Mouse (Mus musculus): Measurements from ENCODE around the gene Tnfaip8l1.

Gene Tnfaip8l1

GRCm38 (mm10) chr17:56162231-56162774 is at the start of gene Tnfaip8l1:
Gene Tnfaip8l1 (plus strand): TSS chr17:56162477.
- DNase-seq: peak; percentile 96

- no peak for DNase-seq
Measured at GRCm38 (mm10) chr17:56112743-56113142, 49.5 kb upstream of the Tnfaip8l1 start.

- no peak for DNase-seq
Measured at GRCm38 (mm10) chr17:56116193-56116592, 46.1 kb upstream of the Tnfaip8l1 start.

DNA sequence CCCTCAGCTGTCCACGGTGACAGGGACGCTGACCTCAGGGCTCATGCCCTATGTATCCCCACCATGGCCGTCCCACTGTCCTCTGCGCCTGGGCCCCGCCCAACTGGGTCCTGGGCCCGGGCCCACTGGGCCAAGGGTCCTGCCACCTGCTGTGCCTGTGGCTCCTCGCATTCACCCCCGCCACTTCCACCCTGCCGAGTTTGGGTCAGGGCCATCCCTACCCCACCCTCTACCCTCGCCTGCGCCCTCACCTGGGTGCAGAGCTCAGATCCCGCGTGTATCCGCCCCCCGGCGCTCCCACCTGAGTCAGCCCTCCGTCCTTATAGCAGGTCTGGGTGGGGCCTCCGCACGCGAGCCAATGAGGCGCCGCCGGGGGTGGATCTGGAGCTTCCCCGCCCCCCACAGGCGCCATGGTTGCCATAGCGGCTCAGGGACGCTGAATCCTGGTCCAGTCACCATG is 45.0 kb upstream of the Tnfaip8l1 start, which contains the start of gene Plin5:
Plin5 (minus strand) TSS at position 346 of the 460 bp plus-strand sequence.
- peak; percentile 71 for DNase-seq

GRCm38 (mm10) chr17:56119431-56119830 is 42.8 kb upstream of the Tnfaip8l1 start:
- no peak for DNase-seq

GRCm38 (mm10) chr17:56119981-56120880 is 42.0 kb upstream of the Tnfaip8l1 start:
- DNase-seq: no peak

- DNase-seq: no peak
Measured at GRCm38 (mm10) chr17:56121826-56122225, 40.5 kb upstream of the Tnfaip8l1 start, which contains the start of gene Lrg1. Gene Lrg1 (minus strand): TSS chr17:56122001.

DNA sequence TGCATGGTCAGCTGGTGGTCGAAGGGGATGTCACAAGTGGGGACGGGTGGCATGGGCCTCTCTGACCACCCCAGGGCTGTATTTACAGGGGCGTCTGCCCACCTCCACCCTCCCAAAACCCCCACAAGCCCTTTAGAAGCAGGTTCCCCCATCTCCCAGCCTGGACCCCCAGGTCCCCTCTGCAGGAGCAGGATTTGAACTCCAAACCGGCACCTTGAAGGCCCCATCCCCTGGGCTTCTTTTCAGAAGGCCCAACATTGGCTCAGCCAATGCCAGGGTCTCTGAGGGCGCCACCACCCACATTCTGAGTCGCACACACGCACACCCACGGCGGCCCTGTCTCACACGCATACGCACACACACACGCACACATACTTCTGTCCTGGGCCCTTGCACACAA is 39.1 kb upstream of the Tnfaip8l1 start:
- DNase-seq: no peak

DNA sequence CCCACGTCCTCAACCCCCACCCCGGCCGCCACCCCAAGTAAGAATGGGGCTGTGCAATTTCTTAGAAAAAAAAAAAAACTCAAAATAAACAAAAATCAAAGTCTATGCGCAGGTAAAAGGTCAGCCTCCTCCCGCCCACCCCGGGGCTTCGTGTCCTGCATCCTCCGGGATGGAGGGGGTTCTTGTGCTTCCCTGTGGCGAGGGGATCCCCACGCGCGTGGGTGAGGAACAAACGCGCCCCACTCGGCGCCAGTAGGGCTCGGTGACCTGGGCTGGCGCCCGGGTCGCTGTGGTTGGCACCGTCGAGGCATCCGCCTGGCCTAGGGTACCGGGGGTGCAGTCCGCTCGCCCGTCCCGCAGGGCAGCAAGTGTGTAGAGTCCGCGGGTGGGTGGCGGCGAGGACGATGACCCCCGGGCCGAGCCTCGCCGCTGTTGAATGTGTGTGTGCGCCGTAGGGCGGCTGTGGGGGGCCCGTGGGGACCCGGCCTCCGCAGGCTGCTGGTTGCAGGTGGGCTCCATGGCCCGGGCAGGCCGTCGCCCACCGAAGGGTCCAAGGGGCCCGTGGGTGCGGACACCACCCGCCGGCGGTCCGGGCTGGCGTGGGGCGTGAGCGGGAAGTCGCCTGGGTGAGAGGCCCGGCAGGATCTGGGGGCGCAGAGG is 38.5 kb upstream of the Tnfaip8l1 start:
- no peak for DNase-seq

DNA sequence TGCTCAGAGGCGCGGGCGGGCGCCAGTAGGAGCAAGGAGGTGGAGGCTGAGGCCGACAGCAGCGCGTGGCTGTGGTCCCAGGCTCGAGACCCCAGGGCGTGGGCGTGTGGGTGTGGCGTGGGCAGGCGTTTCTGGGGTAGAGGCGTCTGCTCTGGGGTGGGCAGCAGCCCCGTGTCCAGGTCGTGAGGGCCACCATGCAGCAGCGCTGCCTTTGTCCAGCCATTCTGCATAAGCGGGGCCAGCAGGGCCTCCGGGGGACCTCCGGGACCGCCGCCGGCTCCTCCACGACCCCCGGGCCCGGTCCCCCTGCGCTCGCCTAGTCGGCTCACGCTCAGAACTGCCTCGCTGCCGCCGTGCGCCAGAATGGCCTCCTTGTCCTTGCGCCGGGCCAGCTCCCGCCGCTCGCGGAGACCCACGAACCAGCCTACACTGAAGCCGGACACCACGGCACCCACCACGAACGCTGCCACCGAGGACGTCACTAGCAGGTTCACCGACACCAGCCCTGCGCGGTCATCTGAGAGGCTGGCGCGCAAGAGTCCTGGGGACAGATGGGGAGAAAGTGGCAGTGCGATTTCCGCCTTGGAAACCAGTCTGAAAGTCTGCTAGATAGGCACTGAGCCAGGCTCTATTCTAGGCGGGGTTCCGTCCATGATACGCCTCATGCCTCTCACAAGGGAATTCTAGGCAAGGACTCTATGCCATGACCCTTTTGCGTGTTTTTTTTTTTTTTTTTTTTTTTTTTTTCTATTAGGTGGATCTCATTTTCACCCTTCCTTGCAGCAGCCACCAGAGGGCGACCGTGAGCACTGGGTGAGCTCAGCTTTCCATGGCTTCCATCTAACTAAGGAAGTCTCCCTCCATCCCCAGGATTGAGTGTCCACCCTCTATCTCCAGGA is 37.7 kb upstream of the Tnfaip8l1 start:
- peak; percentile 78 for DNase-seq

GRCm38 (mm10) chr17:56125276-56125630 is 37.0 kb upstream of the Tnfaip8l1 start:
- DNase-seq: no peak

- no peak for DNase-seq
Measured at GRCm38 (mm10) chr17:56126175-56126574, 36.1 kb upstream of the Tnfaip8l1 start.

DNA sequence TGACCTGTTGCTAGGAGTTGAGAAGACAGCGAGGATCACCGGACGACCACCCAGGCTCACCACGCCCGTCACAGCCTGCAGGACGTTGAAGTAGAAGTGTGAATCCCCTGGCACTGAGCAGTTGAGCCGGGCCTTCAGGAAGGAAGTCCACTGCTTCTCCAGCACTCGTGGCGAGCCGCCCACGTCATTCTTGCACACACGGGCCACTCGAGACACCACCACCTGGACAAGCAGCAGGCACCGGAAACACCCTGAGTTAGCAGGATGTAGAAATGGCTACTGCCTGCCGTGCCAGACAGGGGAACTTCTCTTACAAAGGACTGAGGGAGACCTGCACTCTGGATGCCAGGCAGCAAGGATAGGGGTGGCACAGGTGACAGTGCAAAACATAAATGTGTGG is 34.0 kb upstream of the Tnfaip8l1 start:
- no peak for DNase-seq

DNA sequence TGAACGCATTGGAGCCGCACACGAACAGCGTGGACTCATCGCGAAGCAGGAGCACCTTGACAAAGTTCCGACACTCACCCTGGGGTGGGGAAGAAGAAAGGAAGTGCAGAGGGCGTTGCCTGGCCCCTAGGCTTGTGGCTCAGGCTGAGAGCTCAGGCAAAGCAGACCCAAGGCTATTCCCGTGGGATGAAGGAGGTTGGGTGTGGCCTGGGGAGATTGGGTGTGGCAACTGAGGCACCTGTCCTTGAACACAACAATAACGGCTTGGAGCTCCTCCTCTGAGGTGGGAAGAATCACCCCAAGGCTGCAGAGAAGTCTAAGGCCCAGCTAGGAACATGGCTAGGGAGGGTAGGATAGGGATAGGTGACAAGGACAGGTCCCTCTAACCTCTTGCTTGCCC is 31.1 kb upstream of the Tnfaip8l1 start:
- no peak for DNase-seq

DNA sequence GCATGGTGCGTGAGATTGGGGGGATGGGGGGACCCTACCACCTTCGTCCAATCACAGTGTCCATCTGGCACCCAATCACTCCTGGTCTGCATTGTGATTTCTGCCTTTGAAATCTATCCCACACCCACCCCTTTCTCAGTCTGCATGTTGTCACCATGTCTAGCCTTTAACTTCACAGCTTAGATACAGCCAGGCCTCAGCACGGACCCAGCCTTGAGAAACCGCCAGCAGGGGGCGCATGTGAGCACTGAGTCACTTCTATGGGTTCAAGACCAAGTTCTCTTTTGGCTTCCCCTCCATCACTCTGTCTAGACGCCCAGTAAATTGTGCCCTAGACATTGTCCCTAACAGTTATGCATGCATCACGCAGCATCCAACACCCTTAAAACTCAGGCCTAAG is 30.5 kb upstream of the Tnfaip8l1 start:
- peak; percentile 69 for DNase-seq

- peak; percentile 70 for DNase-seq
Measured at GRCm38 (mm10) chr17:56132661-56133060, 29.6 kb upstream of the Tnfaip8l1 start.

- no peak for DNase-seq
Measured at GRCm38 (mm10) chr17:56133457-56134363, 28.6 kb upstream of the Tnfaip8l1 start.

DNA sequence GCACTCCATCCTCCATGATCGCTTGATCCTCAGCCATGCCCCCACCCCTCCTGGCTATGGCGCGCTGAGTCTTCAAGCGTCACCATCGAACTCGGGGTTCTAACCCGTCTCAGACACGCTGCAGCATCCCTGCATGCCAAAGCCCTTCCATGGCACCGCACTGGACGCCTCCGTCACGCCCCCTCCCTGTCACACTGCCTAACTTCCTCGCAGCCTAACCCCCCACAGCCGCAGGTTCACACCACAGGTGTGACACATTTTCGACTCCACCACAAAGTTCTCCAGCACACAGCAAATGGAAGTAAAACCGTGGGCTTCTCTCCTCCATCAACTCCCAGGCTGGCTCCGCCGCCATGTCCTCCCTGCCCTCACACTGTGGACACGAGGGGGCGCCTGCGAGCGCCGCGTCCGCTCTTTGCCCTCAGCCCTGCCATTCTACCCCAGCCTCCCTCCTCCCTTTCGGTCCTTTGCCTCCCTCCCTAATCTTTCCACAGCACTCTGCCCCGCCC is 27.8 kb upstream of the Tnfaip8l1 start:
- peak; percentile 72 for DNase-seq

GRCm38 (mm10) chr17:56136558-56136957 is 25.7 kb upstream of the Tnfaip8l1 start:
- no peak for DNase-seq

DNA sequence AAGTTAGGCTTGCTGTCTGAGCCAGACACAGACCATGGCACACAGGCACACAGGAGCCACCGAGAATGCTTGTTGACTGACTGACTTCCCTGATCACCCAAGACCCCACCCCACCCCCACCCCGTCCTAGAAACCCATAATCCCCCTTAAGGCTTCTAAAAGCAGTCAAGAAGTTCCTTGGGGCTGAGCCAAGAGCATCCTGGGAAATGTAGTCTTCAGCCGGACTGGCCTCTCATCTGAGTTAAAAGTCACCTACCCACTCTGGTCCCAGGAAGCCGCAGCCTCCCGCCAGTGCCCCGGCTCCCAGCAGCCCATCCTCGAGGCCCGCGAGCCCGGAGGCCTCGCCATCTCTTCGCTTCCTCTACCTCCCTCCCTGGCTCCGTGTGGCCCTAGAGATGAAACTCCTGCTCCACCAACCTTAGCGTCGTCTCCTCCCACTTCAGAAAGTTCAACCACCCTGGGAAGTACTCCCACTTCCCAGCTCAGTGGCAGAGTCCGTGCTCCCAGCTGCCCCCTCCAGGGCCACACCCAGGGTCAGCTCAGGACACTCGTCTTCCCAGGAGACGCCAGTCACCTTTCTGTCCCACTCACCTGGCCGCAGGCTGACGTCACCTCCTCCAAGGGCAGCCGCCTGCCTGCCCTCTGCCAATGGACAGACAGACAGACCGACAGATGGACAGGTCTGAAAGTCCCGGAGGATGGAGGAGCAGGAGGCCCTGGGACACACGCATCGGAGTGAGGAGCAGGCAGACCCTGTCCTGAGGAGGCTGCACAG is 24.3 kb upstream of the Tnfaip8l1 start:
- DNase-seq: no peak
